In the genomic region with DNA sequence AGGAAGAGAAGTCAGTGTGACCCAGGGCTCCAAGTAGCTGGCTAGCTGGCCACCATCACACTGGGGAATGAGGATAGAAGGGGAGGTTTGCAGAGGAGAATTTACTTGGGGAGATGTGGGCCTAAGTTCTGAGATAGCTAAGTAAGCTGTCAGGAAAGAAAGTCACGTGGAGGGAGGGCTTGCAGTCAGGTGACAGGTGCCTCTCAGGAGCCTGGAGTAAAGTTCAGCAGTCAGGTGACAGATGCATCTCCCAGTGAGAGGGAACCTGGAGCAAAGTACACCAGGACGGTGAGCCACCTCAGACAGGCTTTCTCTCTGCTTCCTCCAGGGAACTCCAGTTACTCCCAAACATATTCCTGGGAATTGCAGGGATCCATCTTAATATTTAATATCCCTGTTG, we compare ENCODE assay signal across 17 mouse cellular contexts. TPM values are rescaled to one million over a fixed set of nuclear protein-coding genes. Genes with fewer than 3 reads are reported as not detected.
A peak's percentile ranks its signal among the peaks of the same experiment; 100 is the strongest.
DNase-seq lines count a peak whose midpoint lies in the region; ATAC-seq and TF ChIP-seq lines count a peak whose summit lies in the region.
"Had no signal": no experiment of that assay in that cellular context is flagged by ENCODE, and none has a peak within 500 bp of the region (broad histone marks: within the 10 kb centered on the region; RNA-seq: fewer than 3 reads in every experiment).

No protein-coding gene starts in this region.

- no peak for TF ChIP-seq CTCF in lung, postnatal 0 days (IDR thresholded peaks at IDR 0.05)
- no peak for TF ChIP-seq CTCF in liver, embryonic 14.5 days (IDR thresholded peaks at IDR 0.05; ENCODE audit: low read depth)

- ATAC-seq in lung, postnatal 0 days, result no peak
- peak; percentile 32; the same call in 1 of the 2 replicates for ATAC-seq in liver, embryonic 14.5 days (ENCODE audit: insufficient read depth)

- TF ChIP-seq EP300 in lung, postnatal 0 days (IDR thresholded peaks at IDR 0.05), result no peak
- TF ChIP-seq EP300 in liver, embryonic 14.5 days (IDR thresholded peaks at IDR 0.05; ENCODE audit: low read depth), result no peak

- H3K4me1 ChIP-seq in lung, postnatal 0 days (ENCODE audit: insufficient read depth, low read depth, low read length), result peaks cover 8% of the 10 kb centered on the region; the same call in 1 of the 2 replicates
- H3K4me1 ChIP-seq in liver, embryonic 14.5 days (replicated peaks; ENCODE audit: control insufficient read depth in 2 of 2, insufficient read depth in 2 of 2, low read length in 1 of 2), result peaks cover 0 to 12% of the 10 kb centered on the region in 2 experiments; a peak in 3 of 4 replicates
- H3K4me1 ChIP-seq: hindbrain, embryonic 12.5 days; neural tube, embryonic 15.5 days had no signal

- no peaks in the 10 kb centered on the region for H3K9me3 ChIP-seq in lung, postnatal 0 days (ENCODE audit: low read length)
- H3K9me3 ChIP-seq in liver, embryonic 14.5 days (ENCODE audit: control insufficient read depth, low read length), result no peaks in the 10 kb centered on the region
- H3K9me3 ChIP-seq: forebrain, embryonic 15.5 days; hindbrain, embryonic 12.5 days; neural tube, embryonic 15.5 days had no signal

- WGBS in lung, postnatal 0 days, result 58% methylated on average over 2 of the region's 2 CpGs
- 51% methylated on average over 2 of the region's 2 CpGs for WGBS in liver, embryonic 14.5 days (ENCODE audit: insufficient replicate concordance)

- no peak overlapping the region for H3K9ac ChIP-seq in lung, postnatal 0 days (replicated peaks; ENCODE audit: low read depth)
- no peak overlapping the region for H3K9ac ChIP-seq in liver, embryonic 14.5 days (replicated peaks)
- H3K9ac ChIP-seq: forebrain, embryonic 15.5 days; hindbrain, embryonic 12.5 days; neural tube, embryonic 15.5 days had no signal

- no peaks in the 10 kb centered on the region for H3K27me3 ChIP-seq in lung, postnatal 0 days (replicated peaks; ENCODE audit: insufficient read depth, low read length)
- no peaks in the 10 kb centered on the region for H3K27me3 ChIP-seq in liver, embryonic 14.5 days (ENCODE audit: control insufficient read depth, insufficient read depth, low read length)
- H3K27me3 ChIP-seq: forebrain, embryonic 15.5 days; hindbrain, embryonic 12.5 days; neural tube, embryonic 15.5 days had no signal

- no peak for DNase-seq in lung, postnatal 0 days (ENCODE audit: low spot score)
- DNase-seq in lung, postnatal 25 days (ENCODE audit: low spot score), result no peak
- peak; percentile 89 to 93 for DNase-seq in kidney, adult 8-10 months
- no peak for DNase-seq in liver, embryonic 14.5 days (ENCODE audit: low read depth in 3 of 3, low spot score in 3 of 3)
- DNase-seq in thymus, postnatal 10 days (ENCODE audit: low spot score in 2 of 2), result no peak
- DNase-seq in thymus, postnatal 36 days, result no peak
- DNase-seq in spleen, postnatal 14 days (ENCODE audit: low spot score in 2 of 2), result no peak
- DNase-seq: adrenal gland, adult 8-10 months; cerebellum, adult 9-10 months; embryo, embryonic 11 days; heart, adult 18-20 months; lung, postnatal 14 days had no signal

- no peak overlapping the region for H3K4me2 ChIP-seq in lung, postnatal 0 days (replicated peaks; ENCODE audit: low read depth, low read length)
- H3K4me2 ChIP-seq in liver, embryonic 14.5 days (ENCODE audit: low read depth), result no peak overlapping the region
- H3K4me2 ChIP-seq: forebrain, embryonic 15.5 days; hindbrain, embryonic 12.5 days; midbrain, embryonic 11.5 days; neural tube, embryonic 15.5 days had no signal

- H3K27ac ChIP-seq in lung, postnatal 0 days (ENCODE audit: low read length), result 0 out of 2 replicates have a peak overlapping the region, but pooled peaks have one; percentile 32
- no peak overlapping the region for H3K27ac ChIP-seq in liver, embryonic 14.5 days
- H3K27ac ChIP-seq: hindbrain, embryonic 12.5 days; left cerebral cortex, adult 2 months; neural tube, embryonic 15.5 days had no signal

- H3K36me3 ChIP-seq in lung, postnatal 0 days (ENCODE audit: insufficient read depth, low read length), result no peaks in the 10 kb centered on the region
- no peaks in the 10 kb centered on the region for H3K36me3 ChIP-seq in liver, embryonic 14.5 days (replicated peaks; ENCODE audit: control insufficient read depth, insufficient read depth, low read depth)
- H3K36me3 ChIP-seq: forebrain, embryonic 15.5 days; hindbrain, embryonic 12.5 days; neural tube, embryonic 15.5 days had no signal

- no peak overlapping the region for H3K4me3 ChIP-seq in lung, postnatal 0 days (ENCODE audit: low read depth, low read length)
- no peak overlapping the region for H3K4me3 ChIP-seq in liver, embryonic 14.5 days (ENCODE audit: insufficient read depth in 1 of 2, low read depth in 2 of 2, low read length in 2 of 2)
- H3K4me3 ChIP-seq: forebrain, embryonic 15.5 days; hindbrain, embryonic 12.5 days; left cerebral cortex, adult 2 months; neural tube, embryonic 15.5 days had no signal

RNA-seq across cellular contexts. Expression of gene 2610301B20Rik, which starts 49.8 kb away (rescaled TPM):
- polyA plus RNA-seq in lung, postnatal 0 days (2015; fragmentation: Nextera tagmentation; extraction: Ambion mirVana), result 25.8 and 28.3 TPM in 2 replicates
- polyA plus RNA-seq in liver, embryonic 14.5 days (2012; rRNA removed), result 5.1 and 6.2 TPM in 2 replicates
- polyA plus RNA-seq in liver, embryonic 14.5 days (2014; fragmentation: Nextera tagmentation; extraction: Ambion mirVana), result 9.8 and 10.0 TPM in 2 replicates

Comparison
In these comparisons a context has a peak if more than half of its experiments do, and no peak if none do; other contexts are left out.
1. DNase-seq: peak in kidney, adult 8-10 months (2 of 2); none in lung, postnatal 0 days (single experiment), lung, postnatal 25 days (single experiment), liver, embryonic 14.5 days (0 of 3), thymus, postnatal 10 days (0 of 2), thymus, postnatal 36 days (0 of 2) and spleen, postnatal 14 days (0 of 2).